Mouse (Mus musculus) MEL (cell line): ENCODE measurements around the gene Ly6g6c. TPM values are rescaled to one million over a fixed set of nuclear protein-coding genes. Genes with fewer than 3 reads are reported as not detected.

Experiments used
- DNase-seq: peaks from one replicate; pipeline ENCODE4 v3.0.0; 2011; ENCODE audit warnings: low read depth, low spot score
- H3K27ac ChIP-seq: 2 replicates; pipeline ENCODE4 v1.5.1; 2012; ENCODE audit warnings: low read depth, mild to moderate bottlenecking, control low read depth, low read length, moderate library complexity; ENCODE audit not compliant: control insufficient read depth
- H3K27me3 ChIP-seq, 2 experiments: fragments of 150-350 bp in 1 of 2; sonication (generic) in 1 of 2; 2 replicates each; pipeline ENCODE4 v1.6.1; 2012; ENCODE audit warnings: low read length in 2 of 2, mild to moderate bottlenecking in 2 of 2, improper control_type of control experiment in 1 of 2, moderate library complexity in 1 of 2; ENCODE audit not compliant: insufficient read depth in 2 of 2, control insufficient read depth in 1 of 2
- H3K36me3 ChIP-seq, 2 experiments: 2 replicates each; pipeline ENCODE4 v1.6.1; 2012 to 2014; ENCODE audit warnings: low read length in 2 of 2, improper control_type of control experiment in 1 of 2, inconsistent platforms in 1 of 2, mild to moderate bottlenecking in 1 of 2; ENCODE audit not compliant: insufficient read depth in 2 of 2, control insufficient read depth in 1 of 2
- H3K4me1 ChIP-seq, 2 experiments: fragments of 150-350 bp in 1 of 2; sonication (generic) in 1 of 2; 2 replicates each; pipeline ENCODE4 v1.6.1; 2012; ENCODE audit warnings: low read length in 2 of 2, improper control_type of control experiment in 1 of 2, mild to moderate bottlenecking in 1 of 2; ENCODE audit not compliant: insufficient read depth in 2 of 2, control insufficient read depth in 1 of 2
- H3K4me3 ChIP-seq, 2 experiments: fragments of 150-350 bp in 1 of 2; sonication (generic) in 1 of 2; 2 replicates each; pipeline ENCODE4 v1.5.1; 2012; ENCODE audit warnings: low read depth in 2 of 2, low read length in 2 of 2, mild to moderate bottlenecking in 2 of 2, moderate library complexity in 2 of 2, control low read depth in 1 of 2, improper control_type of control experiment in 1 of 2; ENCODE audit not compliant: control insufficient read depth in 1 of 2, insufficient read depth in 1 of 2
- H3K79me2 ChIP-seq: 2 replicates; pipeline ENCODE4 v1.6.1; 2012; ENCODE audit warnings: mild to moderate bottlenecking, low read length, moderate library complexity; ENCODE audit not compliant: control insufficient read depth, poor library complexity, insufficient read depth
- H3K9ac ChIP-seq: 2 replicates; pipeline ENCODE4 v1.6.1; 2012; ENCODE audit warnings: low read depth, mild to moderate bottlenecking, control low read depth, low read length, moderate library complexity; ENCODE audit not compliant: control insufficient read depth, poor library complexity, severe bottlenecking
- H3K9me3 ChIP-seq: fragments of 150-350 bp; sonication (generic); replicated peaks from 2 replicates; pipeline ENCODE4 v1.6.1; 2012; ENCODE audit warnings: mild to moderate bottlenecking, low read length, improper control_type of control experiment, moderate library complexity; ENCODE audit not compliant: insufficient read depth
- CHD2 ChIP-seq: IDR thresholded peaks from 2 replicates; pipeline ENCODE4 v1.6.1; 2011; ENCODE audit warnings: low read length, improper control_type of control experiment
- CTCF ChIP-seq, 3 experiments: IDR thresholded peaks in 2 of 3; conservative IDR thresholded peaks in 1 of 3; 2 replicates each; pipeline ENCODE4 v1.5.1; 2011 to 2012; ENCODE audit warnings: low read length in 3 of 3, low read depth in 2 of 3, mild to moderate bottlenecking in 2 of 3, improper control_type of control experiment in 1 of 3, inconsistent platforms in 1 of 3, mixed read lengths in 1 of 3, moderate library complexity in 1 of 3; ENCODE audit not compliant: control insufficient read depth in 1 of 3, insufficient read depth in 1 of 3, poor library complexity in 1 of 3, severe bottlenecking in 1 of 3
- ELF1 ChIP-seq: IDR thresholded peaks from 2 replicates; pipeline ENCODE4 v1.6.1; 2014; ENCODE audit warnings: low read depth, mild to moderate bottlenecking, inconsistent platforms, low read length, improper control_type of control experiment, moderate library complexity
- ETS1 ChIP-seq: IDR thresholded peaks from 2 replicates; pipeline ENCODE4 v1.6.1; 2012; ENCODE audit warnings: low read depth, mild to moderate bottlenecking, inconsistent platforms, low read length, improper control_type of control experiment, moderate library complexity
- HCFC1 ChIP-seq: IDR thresholded peaks from 2 replicates; pipeline ENCODE4 v1.6.1; 2012; ENCODE audit warnings: low read depth, mild to moderate bottlenecking, inconsistent platforms, low read length, improper control_type of control experiment, moderate library complexity
- MAZ ChIP-seq: IDR thresholded peaks from 2 replicates; pipeline ENCODE4 v1.6.1; 2012; ENCODE audit warnings: low read depth, mild to moderate bottlenecking, inconsistent platforms, low read length, improper control_type of control experiment
- MEF2A ChIP-seq: IDR thresholded peaks from 2 replicates; pipeline ENCODE4 v1.6.1; 2014; ENCODE audit warnings: low read depth, mild to moderate bottlenecking, inconsistent platforms, low read length, improper control_type of control experiment; ENCODE audit not compliant: poor library complexity, insufficient replicate concordance, severe bottlenecking; ENCODE audit errors: extremely low read depth
- MXI1 ChIP-seq: IDR thresholded peaks from 2 replicates; pipeline ENCODE4 v1.6.1; 2011; ENCODE audit warnings: mild to moderate bottlenecking, low read depth, low read length, improper control_type of control experiment
- MYC ChIP-seq: IDR thresholded peaks from 2 replicates; pipeline ENCODE4 v1.6.1; 2011; ENCODE audit warnings: low read depth, mild to moderate bottlenecking, low read length, improper control_type of control experiment, moderate library complexity
- NELFE ChIP-seq: IDR thresholded peaks from 2 replicates; pipeline ENCODE4 v1.6.1; 2011; ENCODE audit warnings: low read depth, low read length, improper control_type of control experiment
- POLR2A ChIP-seq, 2 experiments: IDR thresholded peaks; 2 replicates each; pipeline ENCODE4 v1.6.1; 2011 to 2012; ENCODE audit warnings: low read length in 2 of 2, mild to moderate bottlenecking in 2 of 2, control low read depth in 1 of 2, improper control_type of control experiment in 1 of 2, low read depth in 1 of 2, moderate library complexity in 1 of 2; ENCODE audit not compliant: control insufficient read depth in 1 of 2, insufficient read depth in 1 of 2, poor library complexity in 1 of 2
- POLR2AphosphoS5 ChIP-seq: IDR thresholded peaks from 2 replicates; pipeline ENCODE4 v1.6.1; 2012; ENCODE audit warnings: low read depth, borderline replicate concordance, mild to moderate bottlenecking, inconsistent platforms, low read length, moderate library complexity, mixed read lengths
- RCOR1 ChIP-seq: IDR thresholded peaks from 2 replicates; pipeline ENCODE4 v1.6.1; 2012; ENCODE audit warnings: low read depth, mild to moderate bottlenecking, inconsistent platforms, low read length, improper control_type of control experiment
- SIN3A ChIP-seq: IDR thresholded peaks from 2 replicates; pipeline ENCODE4 v1.6.1; 2012; ENCODE audit warnings: low read length, improper control_type of control experiment, inconsistent platforms
- SMC3 ChIP-seq: IDR thresholded peaks from 2 replicates; pipeline ENCODE4 v1.6.1; 2011; ENCODE audit warnings: low read depth, low read length, improper control_type of control experiment
- TAL1 ChIP-seq: IDR thresholded peaks from 2 replicates; pipeline ENCODE4 v1.6.1; 2012; ENCODE audit warnings: mild to moderate bottlenecking, inconsistent platforms, low read length, moderate library complexity, mixed read lengths
- TBP ChIP-seq: IDR thresholded peaks from 2 replicates; pipeline ENCODE4 v1.8.0; 2011; ENCODE audit warnings: low read depth, low read length, improper control_type of control experiment
- USF1 ChIP-seq: IDR thresholded peaks from 2 replicates; pipeline ENCODE4 v1.6.1; 2014; ENCODE audit warnings: low read depth, mild to moderate bottlenecking, inconsistent platforms, low read length, improper control_type of control experiment, moderate library complexity
- USF2 ChIP-seq, 2 experiments: IDR thresholded peaks; 2 replicates each; pipeline ENCODE4 v1.6.1; 2011 to 2012; ENCODE audit warnings: improper control_type of control experiment in 2 of 2, low read length in 2 of 2, borderline replicate concordance in 1 of 2, inconsistent platforms in 1 of 2, low read depth in 1 of 2, mild to moderate bottlenecking in 1 of 2; ENCODE audit not compliant: insufficient read depth in 1 of 2
- polyA plus RNA-seq, 2 experiments: library from polyadenylated mRNA; stranded (reverse) in 1 of 2; unstranded in 1 of 2; fragments of >175 nt in 1 of 2; fragments of >200 nt in 1 of 2; gene quantifications; 2 replicates each; pipeline versions ENCODE4 v1.2.1 to v1.2.4; 2012; ENCODE audit warnings: low replicate concordance in 2 of 2, low read depth in 1 of 2; ENCODE audit not compliant: insufficient read length in 2 of 2, insufficient read depth in 1 of 2, missing spikeins in 1 of 2
- total RNA-seq: library from RNA; depleted of rRNA; stranded (reverse); fragments of 300-350 nt; gene quantifications from 2 replicates; pipeline ENCODE4 v1.2.3, GENCODE M21; 2012

The Ly6g6c gene
- total and polyA plus RNA-seq, 3 experiments: 0.24 TPM; not detected in 2

- Histone ChIP-seq H3K9me3 (no peaks in the 10 kb centered on the region), H3K9ac (no peak overlapping the region), H3K4me1 (peaks cover 3 to 27% of the 10 kb centered on the region in 2 experiments; a peak in 3 of 4 replicates), H3K27me3 (no peaks in the 10 kb centered on the region), H3K4me3 (no peak overlapping the region), H3K36me3 (peaks cover 0 to 22% of the 10 kb centered on the region in 2 experiments; a peak in 2 of 4 replicates), H3K27ac (no peak overlapping the region), H3K79me2 (peaks cover 20% of the 10 kb centered on the region)
- peak; percentile 34 for DNase-seq
- TF ChIP-seq MEF2A: no peak
- TF ChIP-seq POLR2A (IDR thresholded peaks at IDR 0.05; ENCODE audit: control insufficient read depth in 1 of 2, insufficient read depth in 1 of 2, low read depth in 1 of 2, low read length in 2 of 2, poor library complexity in 1 of 2): no peak
- no peak for TF ChIP-seq USF2 (IDR thresholded peaks at IDR 0.05; ENCODE audit: borderline replicate concordance in 1 of 2, insufficient read depth in 1 of 2, low read depth in 1 of 2, low read length in 2 of 2)
- peak in 2 of 3 experiments; percentile 32 to 35; a peak in 4 of 6 replicates for TF ChIP-seq CTCF (IDR thresholded peaks at IDR 0.05 in 2 of 3, conservative IDR thresholded peaks at IDR 0.05 in 1 of 3; ENCODE audit: control insufficient read depth in 1 of 3, insufficient read depth in 1 of 3, low read depth in 2 of 3, low read length in 3 of 3, poor library complexity in 1 of 3, severe bottlenecking in 1 of 3)
- TF ChIP-seq CHD2: no peak
- peak; percentile 29; the same call in 1 of the 2 replicates for TF ChIP-seq SMC3
These were observed 35.3 kb upstream of the Ly6g6c start for GRCm38 (mm10) chr17:35029691-35030532.

- no peak for TF ChIP-seq CHD2
- TF ChIP-seq POLR2AphosphoS5: no peak
- TF ChIP-seq USF1: no peak
- TF ChIP-seq MAZ: no peak
- TF ChIP-seq TAL1: no peak
- TF ChIP-seq MXI1: no peak
- TF ChIP-seq HCFC1: no peak
- Histone ChIP-seq H3K4me1 (peaks cover 3 to 16% of the 10 kb centered on the region in 2 experiments; a peak in 2 of 4 replicates), H3K79me2 (peaks cover 10% of the 10 kb centered on the region), H3K4me3 (no peak overlapping the region), H3K9me3 (no peaks in the 10 kb centered on the region), H3K36me3 (peaks cover 0 to 11% of the 10 kb centered on the region in 2 experiments; a peak in 2 of 4 replicates), H3K27me3 (no peaks in the 10 kb centered on the region), H3K27ac (no peak overlapping the region), H3K9ac (no peak overlapping the region)
- DNase-seq: no peak
These were observed 33.9 kb upstream of the Ly6g6c start for GRCm38 (mm10) chr17:35031272-35031671.

- Histone ChIP-seq H3K4me3 (no peak overlapping the region), H3K27ac (no peak overlapping the region), H3K27me3 (no peaks in the 10 kb centered on the region), H3K9me3 (no peaks in the 10 kb centered on the region), H3K36me3 (peaks cover 0 to 8% of the 10 kb centered on the region in 2 experiments; a peak in 2 of 4 replicates), H3K79me2 (peaks cover 4% of the 10 kb centered on the region), H3K4me1 (peaks cover 3 to 12% of the 10 kb centered on the region in 2 experiments; a peak in 2 of 4 replicates), H3K9ac (no peak overlapping the region)
- TF ChIP-seq ELF1 (no peak), ETS1 (no peak), SMC3 (no peak), CHD2 (no peak), SIN3A (no peak), MYC (no peak), NELFE (no peak), MEF2A (no peak), TBP (no peak), MAZ (no peak), HCFC1 (no peak), RCOR1 (no peak)
- DNase-seq: no peak
These were observed 33.3 kb upstream of the Ly6g6c start for GRCm38 (mm10) chr17:35031880-35032279.
